1 mouse cellular context compared by ENCODE assay signal in the genomic region with DNA sequence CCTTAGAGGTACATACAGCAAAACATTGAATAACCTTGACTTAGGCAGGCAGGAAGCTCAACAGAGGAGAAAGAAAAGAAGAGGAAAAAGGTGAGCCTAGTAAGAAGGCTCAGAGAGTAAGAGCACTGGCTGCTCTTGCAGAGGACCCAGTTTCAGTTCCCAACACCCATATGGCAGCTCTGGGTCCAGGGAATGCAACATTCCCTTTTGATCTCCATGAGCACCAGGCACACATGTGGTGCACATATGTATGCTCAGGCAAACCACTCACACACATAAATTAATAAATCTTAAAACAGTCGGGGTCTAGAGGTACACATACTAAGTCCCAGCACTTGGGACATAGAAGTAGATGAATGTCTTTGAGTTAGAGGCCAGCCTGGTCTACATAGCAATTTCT. TPM values are rescaled to one million over a fixed set of nuclear protein-coding genes. Genes with fewer than 3 reads are reported as not detected.
"Had no signal": no experiment of that assay in that cellular context is flagged by ENCODE, and none has a peak within 500 bp of the region (broad histone marks: within the 10 kb centered on the region; RNA-seq: fewer than 3 reads in every experiment).

No protein-coding gene starts in this region.

RNA-seq across cellular contexts. Expression of a gene that starts 33.9 kb away (rescaled TPM):
- polyA plus RNA-seq: inflammation-experienced regulatory T-cells, adult 6 months had no signal
